Mouse (Mus musculus) lung, embryonic 16.5 days (tissue): ENCODE measurements around the gene Cend1. TPM values are rescaled to one million over a fixed set of nuclear protein-coding genes. Genes with fewer than 3 reads are reported as not detected.

Experiments
- ATAC-seq: fragments of 200-750 bp; cut with Nextera tagmentation; 2 replicates; pipeline ENCODE4 v1.8.0; 2017; ENCODE audit warnings: low read depth, mild to moderate bottlenecking, moderate library complexity
- H3K27ac ChIP-seq: fragments of 300-500 bp; sonication (generic); 2 replicates; pipeline ENCODE4 v1.5.1; 2014; ENCODE audit warnings: mild to moderate bottlenecking, control low read depth, low read length
- H3K27me3 ChIP-seq: fragments of 300-500 bp; sonication (generic); 2 replicates; pipeline ENCODE4 v1.6.1; 2014; ENCODE audit warnings: low read depth, low read length, mixed read lengths; ENCODE audit not compliant: control insufficient read depth, insufficient read depth
- H3K36me3 ChIP-seq: fragments of 300-500 bp; sonication (generic); 2 replicates; pipeline ENCODE4 v1.6.1; 2014; ENCODE audit warnings: low read length; ENCODE audit not compliant: control insufficient read depth, insufficient read depth
- H3K4me1 ChIP-seq: fragments of 300-500 bp; sonication (generic); replicated peaks from 2 replicates; pipeline ENCODE4 v1.6.1; 2014; ENCODE audit warnings: low read length, mixed read lengths; ENCODE audit not compliant: control insufficient read depth, insufficient read depth
- H3K4me2 ChIP-seq: fragments of 300-500 bp; sonication (generic); 2 replicates; pipeline ENCODE4 v1.6.1; 2014; ENCODE audit warnings: low read depth, low read length, control low read depth
- H3K4me3 ChIP-seq: fragments of 300-500 bp; sonication (generic); 2 replicates; pipeline ENCODE4 v1.5.1; 2014; ENCODE audit warnings: mild to moderate bottlenecking, low read length, control low read depth
- H3K9ac ChIP-seq: fragments of 300-500 bp; sonication (generic); 2 replicates; pipeline ENCODE4 v1.6.1; 2014; ENCODE audit warnings: low read length, control low read depth
- H3K9me3 ChIP-seq: fragments of 300-500 bp; sonication (generic); 2 replicates; pipeline ENCODE4 v1.6.1; 2016; ENCODE audit warnings: low read length; ENCODE audit not compliant: control insufficient read depth
- WGBS: fragments of 180-500 bp; shearing (Covaris S2); extraction: QIAGEN DNeasy Blood & Tissue Kit; methylation state at CpG from one replicate; pipeline ENCODE4 v1.1.7; 2014; 5-methylcytosine and 5-hydroxymethylcytosine counted together
- polyA plus RNA-seq: library from polyadenylated mRNA; unstranded; fragments of >200 nt; fragmentation: Nextera tagmentation; extraction: Ambion mirVana; gene quantifications from 2 replicates; pipeline ENCODE4 v1.2.1, GENCODE M21; 2015

Cend1 gene
- polyA plus RNA-seq, 1 experiment from 2014 or later: 0.79 TPM

- Histone ChIP-seq H3K36me3 (0 out of 2 replicates have a peak, but pooled peaks cover 6% of the 10 kb centered on the region), H3K4me2 (no peak overlapping the region), H3K27ac (peak overlapping the region; percentile 47), H3K4me1 (peaks cover 46% of the 10 kb centered on the region), H3K9me3 (no peaks in the 10 kb centered on the region), H3K4me3 (no peak overlapping the region), H3K9ac (no peak overlapping the region), H3K27me3 (peaks cover 34% of the 10 kb centered on the region)
- ATAC-seq: no peak
- WGBS: 30% methylated on average over 5 of the region's 5 CpGs
These were observed 30.7 kb upstream of the Cend1 start for GRCm38 (mm10) chr7:141460001-141460390.

GRCm38 (mm10) chr7:141459301-141459711 lies 30.0 kb upstream of the Cend1 start:
- no peak overlapping the region for H3K4me3 ChIP-seq
- 0 out of 2 replicates have a peak, but pooled peaks cover 6% of the 10 kb centered on the region for H3K36me3 ChIP-seq
- WGBS: 88% methylated on average over 17 of the region's 17 CpGs
- no peak for ATAC-seq
- H3K9ac ChIP-seq: no peak overlapping the region
- no peak overlapping the region for H3K4me2 ChIP-seq
- no peaks in the 10 kb centered on the region for H3K9me3 ChIP-seq
- no peak overlapping the region for H3K27ac ChIP-seq
- peaks cover 45% of the 10 kb centered on the region for H3K4me1 ChIP-seq
- H3K27me3 ChIP-seq: peaks cover 29% of the 10 kb centered on the region

- Histone ChIP-seq H3K9me3 (no peaks in the 10 kb centered on the region), H3K27me3 (peaks cover 23% of the 10 kb centered on the region), H3K4me3 (no peak overlapping the region), H3K27ac (no peak overlapping the region), H3K9ac (no peak overlapping the region), H3K4me1 (peaks cover 41% of the 10 kb centered on the region), H3K4me2 (no peak overlapping the region), H3K36me3 (0 out of 2 replicates have a peak, but pooled peaks cover 6% of the 10 kb centered on the region)
- WGBS: 91% methylated on average over 11 of the region's 11 CpGs
- no peak for ATAC-seq
These were observed 29.4 kb upstream of the Cend1 start for GRCm38 (mm10) chr7:141458661-141459060.

- Histone ChIP-seq H3K27ac (no peak overlapping the region), H3K36me3 (0 out of 2 replicates have a peak, but pooled peaks cover 6% of the 10 kb centered on the region), H3K4me3 (no peak overlapping the region), H3K4me2 (no peak overlapping the region), H3K9me3 (no peaks in the 10 kb centered on the region), H3K27me3 (peaks cover 17% of the 10 kb centered on the region), H3K9ac (no peak overlapping the region), H3K4me1 (peaks cover 44% of the 10 kb centered on the region)
- WGBS: 75% methylated on average over 15 of the region's 15 CpGs
- no peak for ATAC-seq
These were observed 28.8 kb upstream of the Cend1 start for GRCm38 (mm10) chr7:141457986-141458660.

- Histone ChIP-seq H3K9ac (no peak overlapping the region), H3K9me3 (no peaks in the 10 kb centered on the region), H3K36me3 (0 out of 2 replicates have a peak, but pooled peaks cover 6% of the 10 kb centered on the region), H3K4me1 (peaks cover 41% of the 10 kb centered on the region), H3K4me2 (no peak overlapping the region), H3K27me3 (peaks cover 14% of the 10 kb centered on the region), H3K27ac (no peak overlapping the region), H3K4me3 (no peak overlapping the region)
- ATAC-seq: no peak
- WGBS: 94% methylated on average over 14 of the region's 14 CpGs
These were observed 27.9 kb upstream of the Cend1 start for GRCm38 (mm10) chr7:141457236-141457635.

GRCm38 (mm10) chr7:141456739-141457138 lies 27.4 kb upstream of the Cend1 start:
- Histone ChIP-seq H3K36me3 (peaks cover 10% of the 10 kb centered on the region; the same call in 1 of the 2 replicates), H3K4me2 (no peak overlapping the region), H3K4me1 (peaks cover 36% of the 10 kb centered on the region), H3K9ac (no peak overlapping the region), H3K9me3 (no peaks in the 10 kb centered on the region), H3K27ac (no peak overlapping the region), H3K27me3 (peaks cover 9% of the 10 kb centered on the region), H3K4me3 (no peak overlapping the region)
- no peak for ATAC-seq
- 81% methylated on average over 6 of the region's 6 CpGs for WGBS

GRCm38 (mm10) chr7:141455610-141456314 lies 26.5 kb upstream of the Cend1 start:
- Histone ChIP-seq H3K9me3 (no peaks in the 10 kb centered on the region), H3K4me3 (peak overlapping the region; percentile 73), H3K27ac (peak overlapping the region; percentile 86), H3K36me3 (peaks cover 18% of the 10 kb centered on the region; the same call in 1 of the 2 replicates), H3K27me3 (peaks cover 2% of the 10 kb centered on the region; the same call in 1 of the 2 replicates), H3K4me1 (peaks cover 27% of the 10 kb centered on the region), H3K9ac (peak overlapping the region; percentile 78), H3K4me2 (peak overlapping the region; percentile 85)
- WGBS: 1% methylated on average over 23 of the region's 23 CpGs
- peak; percentile 49 for ATAC-seq

GRCm38 (mm10) chr7:141454967-141455551 lies 25.8 kb upstream of the Cend1 start, which contains the start of gene Pnpla2:
Gene Pnpla2 (plus strand): TSS chr7:141455198.
- H3K9ac ChIP-seq: peak within 1 kb of the TSS; percentile 78
- H3K36me3 ChIP-seq: peaks cover 24% of the 10 kb centered on the region
- H3K4me3 ChIP-seq: peak within 1 kb of the TSS; percentile 73
- H3K27me3 ChIP-seq: no peaks in the 10 kb centered on the region
- H3K4me2 ChIP-seq: peak within 1 kb of the TSS; percentile 85
- peak; percentile 88 for ATAC-seq
- H3K27ac ChIP-seq: peak within 1 kb of the TSS; percentile 86
- peaks cover 20% of the 10 kb centered on the region for H3K4me1 ChIP-seq
- no peaks in the 10 kb centered on the region for H3K9me3 ChIP-seq
- 0% methylated on average over 45 of the region's 45 CpGs for WGBS

- Histone ChIP-seq H3K9me3 (no peaks in the 10 kb centered on the region), H3K27ac (no peak overlapping the region), H3K27me3 (no peaks in the 10 kb centered on the region), H3K9ac (no peak overlapping the region), H3K4me2 (no peak overlapping the region), H3K4me3 (no peak overlapping the region), H3K36me3 (peaks cover 22% of the 10 kb centered on the region), H3K4me1 (peaks cover 24% of the 10 kb centered on the region)
- no peak for ATAC-seq
- WGBS: 52% methylated on average over 2 of the region's 2 CpGs
These were observed 24.3 kb upstream of the Cend1 start for GRCm38 (mm10) chr7:141453636-141454035.
